Mouse (Mus musculus) urinary bladder, postnatal 10 days (tissue): ENCODE results near the gene Tubgcp2.

Experiments
- DNase-seq: peaks from one replicate; pipeline ENCODE4 v3.0.0; 2022; ENCODE audit warnings: low spot score

Gene Tubgcp2

GRCm38 (mm10) chr7:140036281-140037170 lies at the start of gene Tubgcp2, which contains the start of gene Zfp511:
TSS of gene Tubgcp2 (minus strand) at chr7:140036669.
TSS of gene Zfp511 (plus strand) at chr7:140036391.
- DNase-seq = peak; percentile 79

GRCm38 (mm10) chr7:140082242-140082678 lies 45.8 kb upstream of the Tubgcp2 start, which contains the start of gene Caly:
TSS of gene Caly (minus strand) at chr7:140082548.
- DNase-seq = no peak

- DNase-seq = no peak
Observed at GRCm38 (mm10) chr7:140081408-140082241, 45.2 kb upstream of the Tubgcp2 start.

GRCm38 (mm10) chr7:140080503-140081156 lies 44.2 kb upstream of the Tubgcp2 start:
- DNase-seq = no peak

GRCm38 (mm10) chr7:140078711-140079110 lies 42.2 kb upstream of the Tubgcp2 start:
- no peak for DNase-seq

- no peak for DNase-seq
Observed at GRCm38 (mm10) chr7:140077698-140078097, 41.2 kb upstream of the Tubgcp2 start.

GRCm38 (mm10) chr7:140070042-140070711 lies 33.7 kb upstream of the Tubgcp2 start:
- DNase-seq = no peak

- DNase-seq = no peak
Observed at GRCm38 (mm10) chr7:140067397-140067796, 30.9 kb upstream of the Tubgcp2 start.

GRCm38 (mm10) chr7:140063092-140063491 lies 26.6 kb upstream of the Tubgcp2 start:
- no peak for DNase-seq

- DNase-seq = no peak
Observed at GRCm38 (mm10) chr7:140062307-140062706, 25.8 kb upstream of the Tubgcp2 start.

- DNase-seq = no peak
Observed at GRCm38 (mm10) chr7:140061832-140062130, 25.3 kb upstream of the Tubgcp2 start.

GRCm38 (mm10) chr7:140060936-140061831 lies 24.7 kb upstream of the Tubgcp2 start:
- no peak for DNase-seq

- DNase-seq = no peak
Observed at GRCm38 (mm10) chr7:140059601-140060000, 23.1 kb upstream of the Tubgcp2 start.

- no peak for DNase-seq
Observed at GRCm38 (mm10) chr7:140058528-140058927, 22.1 kb upstream of the Tubgcp2 start.

- DNase-seq = no peak
Observed at GRCm38 (mm10) chr7:140057413-140058407, 21.2 kb upstream of the Tubgcp2 start.

GRCm38 (mm10) chr7:140054124-140054523 lies 17.7 kb upstream of the Tubgcp2 start:
- DNase-seq = no peak

GRCm38 (mm10) chr7:140049115-140049689 lies 12.7 kb upstream of the Tubgcp2 start:
- DNase-seq = no peak

- DNase-seq = no peak
Observed at GRCm38 (mm10) chr7:140048361-140049114, 12.1 kb upstream of the Tubgcp2 start, which contains the start of gene Msx3. TSS of gene Msx3 (minus strand) at chr7:140049089.
